Mouse (Mus musculus) CH12.LX (cell line): Measurements from ENCODE around the gene Ube2j2.

Source experiments
- CTCF ChIP-seq, 2 experiments: IDR thresholded peaks in 1 of 2; conservative IDR thresholded peaks in 1 of 2; 2 replicates each; pipeline ENCODE4 v1.5.1; 2011 to 2012; ENCODE audit warnings: low read depth in 2 of 2, low read length in 2 of 2, improper control_type of control experiment in 1 of 2, inconsistent platforms in 1 of 2, mild to moderate bottlenecking in 1 of 2, moderate library complexity in 1 of 2
- EP300 ChIP-seq: IDR thresholded peaks from 2 replicates; pipeline ENCODE4 v1.6.1; 2011; ENCODE audit warnings: low read length, improper control_type of control experiment
- POLR2A ChIP-seq: IDR thresholded peaks from 2 replicates; pipeline ENCODE4 v1.6.1; 2011; ENCODE audit warnings: low read depth, mild to moderate bottlenecking, improper control_type of control experiment, low read length
- POLR2AphosphoS2 ChIP-seq: IDR thresholded peaks from 2 replicates; pipeline ENCODE4 v1.6.1; 2011; ENCODE audit warnings: low read depth, low read length, improper control_type of control experiment
- ZKSCAN1 ChIP-seq: IDR thresholded peaks from 2 replicates; pipeline ENCODE4 v1.6.1; 2012; ENCODE audit warnings: low read depth, inconsistent platforms, low read length, improper control_type of control experiment, borderline replicate concordance

DNA sequence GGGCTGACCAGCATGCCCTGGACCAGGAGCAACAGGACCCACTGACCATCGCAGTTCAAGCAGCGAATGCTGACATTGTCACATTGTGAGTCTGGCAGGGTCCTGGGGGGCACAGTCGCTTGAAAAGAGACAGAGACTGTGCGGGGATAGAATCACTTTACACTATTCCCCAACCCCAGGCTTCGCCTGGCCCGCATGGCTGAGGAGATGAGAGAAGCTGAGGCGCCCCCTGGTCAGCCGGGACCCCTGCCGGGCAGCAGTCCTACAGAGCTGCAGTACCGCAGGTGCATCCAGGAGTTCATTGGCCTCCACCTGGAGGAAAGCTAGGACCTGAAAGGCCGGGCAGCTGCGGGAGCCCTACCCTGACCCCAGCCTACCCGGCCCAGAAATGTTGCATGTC, 38.0 kb upstream of the Ube2j2 start:
- TF ChIP-seq ZKSCAN1 (no peak), POLR2AphosphoS2 (no peak), EP300 (no peak), POLR2A (no peak), CTCF (conservative IDR thresholded peaks at IDR 0.05 in 1 of 2, IDR thresholded peaks at IDR 0.05 in 1 of 2; ENCODE audit: low read depth in 2 of 2, low read length in 2 of 2) (no peak)
